Mouse (Mus musculus) lung, postnatal 25 days (tissue): Measurements from ENCODE around the gene Kdm4b.
A peak's percentile ranks its signal among the peaks of the same experiment; 100 is the strongest.

Experiments
- DNase-seq: peaks from one replicate; pipeline ENCODE4 v3.0.0; 2022; ENCODE audit warnings: low spot score

The Kdm4b gene

DNA sequence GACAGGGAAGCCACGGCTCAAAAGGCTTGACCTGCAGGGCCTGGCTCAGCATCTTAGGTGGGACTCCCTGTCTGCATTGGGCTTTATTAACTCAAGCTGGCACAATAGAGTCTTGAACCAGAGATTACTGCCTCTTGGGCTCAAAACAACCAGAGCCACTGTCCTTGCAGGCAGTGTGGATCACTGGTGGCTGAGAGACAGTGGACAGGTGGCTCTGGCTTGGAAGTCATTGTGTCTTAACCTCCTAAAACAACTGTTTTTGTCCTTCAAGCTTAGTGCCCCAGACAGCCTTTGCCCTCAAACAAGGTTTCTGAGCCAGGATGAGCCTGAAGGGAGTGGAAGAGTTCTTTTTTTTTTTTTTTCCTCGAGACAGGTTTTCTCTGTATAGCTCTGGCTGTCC is 19.5 kb downstream of the Kdm4b start:
- no peak for DNase-seq

DNA sequence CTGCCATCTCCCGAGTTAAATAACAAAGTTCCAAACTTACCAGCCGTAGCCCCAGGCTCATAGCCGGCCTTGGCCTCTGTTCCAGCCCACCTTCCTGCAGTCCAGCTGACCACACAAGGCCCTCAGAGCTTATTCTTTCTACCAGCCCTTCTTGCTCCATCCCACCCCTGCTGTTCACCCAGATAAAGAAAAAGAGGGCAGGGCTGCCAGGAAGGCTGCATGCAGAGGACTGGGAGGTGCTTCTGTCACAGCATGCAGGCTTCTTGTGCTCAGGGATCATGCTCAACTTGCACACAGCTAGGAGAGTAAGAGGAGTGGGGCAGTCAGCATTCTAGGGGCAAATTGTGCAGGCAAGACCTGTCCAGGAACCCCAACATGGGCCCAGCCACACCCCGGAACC is 22.3 kb downstream of the Kdm4b start:
- no peak for DNase-seq

- DNase-seq = no peak
Measured at GRCm38 (mm10) chr17:56348586-56348985, 22.7 kb downstream of the Kdm4b start.

DNA sequence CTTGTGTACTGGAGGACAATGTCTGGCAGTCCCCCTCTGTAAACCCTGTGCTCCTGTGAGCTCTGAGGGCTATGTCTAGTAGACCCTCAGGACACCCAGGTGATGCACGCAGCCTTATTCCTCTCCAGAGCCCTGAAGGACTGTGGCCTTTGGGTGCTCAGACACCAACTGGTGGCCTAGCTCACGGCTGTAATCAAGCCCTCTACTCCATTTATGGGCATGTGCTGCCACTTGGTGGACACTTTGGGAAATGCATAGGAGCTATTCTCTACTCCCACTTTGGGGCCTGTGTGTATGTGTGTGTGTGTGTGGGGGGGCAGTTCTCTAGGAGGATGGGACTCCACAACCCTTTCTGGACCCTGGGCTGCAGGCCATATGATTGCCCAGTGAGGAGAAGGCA is 24.8 kb downstream of the Kdm4b start:
- peak; percentile 78 for DNase-seq

GRCm38 (mm10) chr17:56356921-56357885 is 31.3 kb downstream of the Kdm4b start:
- DNase-seq = peak; percentile 70

- DNase-seq = no peak
Measured at GRCm38 (mm10) chr17:56359183-56359725, 33.4 kb downstream of the Kdm4b start.

DNA sequence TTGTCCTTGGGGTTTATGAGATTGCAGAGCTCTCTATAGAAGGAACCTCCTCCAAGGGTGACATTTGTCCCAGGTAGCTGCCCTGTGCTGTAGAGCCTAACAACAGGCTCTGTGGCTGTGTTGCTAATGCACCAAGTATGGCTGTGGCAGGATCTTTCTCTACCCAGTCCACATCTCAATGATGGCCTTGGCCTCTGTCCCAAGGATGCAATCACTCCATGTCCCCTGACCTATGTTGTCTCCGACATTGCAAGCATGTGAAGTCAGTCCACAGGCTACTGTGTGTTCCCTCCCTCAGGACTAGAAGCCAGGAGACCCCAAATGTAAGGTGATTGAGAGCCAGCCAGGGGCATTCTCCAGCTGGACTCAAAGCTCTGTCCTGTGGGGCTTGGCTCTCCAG is 34.0 kb downstream of the Kdm4b start:
- no peak for DNase-seq

DNA sequence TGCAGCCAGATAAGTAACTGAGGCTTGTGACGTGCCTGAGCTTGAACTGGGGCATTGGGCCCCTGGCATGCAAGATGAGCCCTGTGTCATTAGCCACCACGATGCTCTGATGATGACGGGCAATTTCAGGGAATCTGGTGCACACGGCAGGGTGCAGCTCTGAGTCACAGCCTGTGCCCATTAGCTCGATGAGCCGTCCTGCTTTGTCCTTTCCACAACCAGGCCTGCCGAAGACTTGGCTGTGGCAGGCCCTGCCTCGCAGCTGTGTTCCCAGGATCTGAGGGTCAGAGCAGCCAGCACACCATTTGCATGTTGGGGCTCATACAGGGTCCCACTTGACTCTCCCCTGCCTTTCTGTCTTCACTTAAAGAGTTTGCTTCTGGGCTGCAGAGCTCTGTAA is 34.6 kb downstream of the Kdm4b start:
- no peak for DNase-seq

DNA sequence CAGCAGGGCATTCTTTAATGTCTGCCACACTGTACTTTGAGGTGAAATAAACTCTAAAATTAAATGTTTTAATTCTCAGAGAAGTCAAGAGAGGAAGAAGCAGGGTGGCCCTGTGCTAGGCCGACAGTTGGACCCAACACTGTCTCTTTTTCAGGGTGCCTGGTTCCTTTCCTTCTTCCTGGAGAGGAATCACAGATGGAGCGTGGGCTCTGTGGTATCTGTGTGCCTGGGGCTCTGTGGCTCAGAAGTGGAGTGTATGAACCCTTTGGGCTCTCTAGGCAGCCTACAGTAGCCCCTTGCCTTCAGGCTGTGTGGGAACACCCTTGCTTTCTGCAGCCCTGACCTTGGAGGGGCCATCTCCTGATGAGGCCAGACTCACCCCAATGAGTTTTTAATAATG is 35.7 kb downstream of the Kdm4b start:
- no peak for DNase-seq

DNA sequence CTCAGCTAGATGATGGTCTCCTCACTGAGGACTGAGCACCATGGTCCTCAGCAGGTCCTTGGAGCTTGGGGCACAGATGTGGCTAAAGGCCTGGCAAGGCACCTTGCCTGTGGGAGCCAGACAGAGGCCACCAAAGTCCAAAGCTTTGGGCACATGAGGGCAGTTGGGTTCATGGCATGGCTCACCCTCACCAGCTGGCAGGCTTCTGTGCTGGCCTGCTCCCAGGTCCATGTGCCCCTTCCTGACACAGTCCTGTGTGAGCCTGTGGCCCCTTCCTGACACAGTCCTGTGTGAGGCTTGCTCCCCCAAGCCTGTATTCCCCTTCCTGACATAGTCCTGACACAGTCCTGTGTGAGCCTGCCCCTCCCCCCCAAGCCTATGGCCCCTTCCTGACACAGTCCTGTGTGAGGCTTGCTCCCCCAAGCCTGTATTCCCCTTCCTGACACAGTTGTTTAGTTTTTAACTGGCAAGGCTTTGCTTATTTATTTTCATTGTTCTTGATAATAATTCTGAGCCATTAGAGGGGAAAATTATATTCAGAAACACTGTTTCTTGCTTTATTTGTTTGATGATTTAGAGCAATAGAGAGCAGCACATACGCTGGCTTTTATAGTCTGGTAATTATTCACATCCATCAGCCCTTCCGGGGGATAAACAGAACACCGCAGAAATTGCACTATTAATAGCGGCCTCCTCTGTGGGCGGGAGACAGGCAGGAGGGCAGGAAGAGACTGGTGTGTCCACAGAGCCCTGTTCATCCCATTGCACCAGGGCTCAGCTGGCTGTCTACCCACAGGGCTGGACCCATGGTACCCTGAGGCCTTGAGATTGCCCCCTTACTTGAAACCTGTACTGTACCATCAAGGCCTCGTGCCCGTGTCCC is 40.2 kb downstream of the Kdm4b start:
- DNase-seq = no peak

DNA sequence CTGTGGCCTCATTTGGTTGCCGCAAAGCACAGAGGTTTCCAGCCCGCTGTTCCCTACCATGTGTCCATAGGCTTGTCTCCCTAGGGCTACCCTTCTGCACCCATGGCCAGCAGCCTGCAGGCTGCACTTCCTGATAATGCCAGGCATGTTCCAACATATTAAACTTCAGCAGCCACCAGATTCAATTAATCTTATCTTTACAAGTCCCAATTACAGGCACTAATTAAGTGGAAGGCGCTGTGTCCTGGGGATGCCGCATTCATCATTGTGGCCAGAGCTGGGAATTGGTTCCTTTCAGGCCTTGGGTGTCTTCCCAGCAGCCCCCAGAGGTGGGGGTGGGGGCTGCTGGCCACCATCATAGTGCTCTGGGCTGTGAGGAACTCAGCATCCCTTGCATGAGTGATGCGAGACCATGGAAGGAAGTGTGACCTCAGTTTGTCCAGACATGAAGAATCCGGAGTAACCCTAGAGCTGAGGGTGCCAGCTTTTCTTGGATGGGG is 42.5 kb downstream of the Kdm4b start:
- no peak for DNase-seq

GRCm38 (mm10) chr17:56370090-56370489 is 44.2 kb downstream of the Kdm4b start:
- DNase-seq = no peak

DNA sequence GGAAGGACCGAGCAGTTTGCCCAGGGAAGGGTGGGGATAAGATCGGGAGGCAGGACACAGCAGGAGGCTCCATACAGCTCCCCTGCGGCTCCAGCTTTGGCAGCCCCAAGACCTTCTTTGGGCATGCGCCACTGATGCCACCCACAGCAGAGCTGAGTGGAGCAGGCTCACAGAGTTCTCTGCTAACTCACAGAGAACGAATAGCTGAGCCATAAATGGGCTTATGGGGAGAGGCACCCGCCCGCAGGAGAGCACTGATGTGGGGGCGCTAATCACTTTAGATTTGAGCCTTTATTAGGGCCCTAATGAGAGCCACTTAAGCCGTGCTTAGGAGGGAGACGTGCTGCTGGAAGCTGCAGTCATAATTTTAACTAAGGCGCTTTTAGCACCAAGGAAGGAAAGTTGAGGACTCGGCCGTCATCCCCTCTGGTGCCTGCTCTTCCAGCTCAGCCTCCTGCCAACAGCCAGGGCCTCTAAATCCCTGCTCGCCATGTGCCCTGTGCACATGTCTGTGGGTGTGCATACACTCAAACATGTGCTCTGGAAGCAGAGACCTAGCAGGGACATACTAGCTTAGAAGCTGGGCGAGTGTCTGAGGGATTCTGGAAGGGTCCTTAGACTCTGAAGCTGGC is 45.3 kb downstream of the Kdm4b start:
- DNase-seq = no peak

GRCm38 (mm10) chr17:56372109-56372508 is 46.2 kb downstream of the Kdm4b start:
- no peak for DNase-seq

GRCm38 (mm10) chr17:56373136-56374034 is 47.5 kb downstream of the Kdm4b start:
- no peak for DNase-seq

GRCm38 (mm10) chr17:56374851-56375250 is 49.0 kb downstream of the Kdm4b start:
- DNase-seq = peak; percentile 20

- DNase-seq = no peak
Measured at GRCm38 (mm10) chr17:56379281-56379834, 53.5 kb downstream of the Kdm4b start.

- DNase-seq = no peak
Measured at GRCm38 (mm10) chr17:56380286-56380685, 54.4 kb downstream of the Kdm4b start.

GRCm38 (mm10) chr17:56381183-56381582 is 55.3 kb downstream of the Kdm4b start:
- no peak for DNase-seq

DNA sequence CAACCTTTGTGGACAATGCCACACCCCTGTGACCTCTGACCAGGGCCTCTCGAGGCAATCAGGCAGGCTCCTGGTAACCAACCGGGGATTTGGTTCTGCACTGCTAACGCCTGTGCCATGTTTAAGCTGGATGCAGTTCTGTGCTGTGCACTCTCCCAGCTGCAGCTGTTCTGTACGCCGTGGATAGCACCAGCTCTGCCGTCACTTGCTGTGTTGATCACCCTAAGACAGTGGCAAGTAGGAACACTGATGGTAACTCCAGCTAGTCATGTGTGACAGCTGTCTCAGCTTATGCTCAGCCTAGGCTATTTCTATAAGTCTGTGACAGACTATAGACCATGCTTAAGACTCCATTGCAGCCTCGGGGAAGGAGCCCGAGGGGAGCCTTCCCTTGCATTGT is 57.1 kb downstream of the Kdm4b start:
- DNase-seq = no peak

DNA sequence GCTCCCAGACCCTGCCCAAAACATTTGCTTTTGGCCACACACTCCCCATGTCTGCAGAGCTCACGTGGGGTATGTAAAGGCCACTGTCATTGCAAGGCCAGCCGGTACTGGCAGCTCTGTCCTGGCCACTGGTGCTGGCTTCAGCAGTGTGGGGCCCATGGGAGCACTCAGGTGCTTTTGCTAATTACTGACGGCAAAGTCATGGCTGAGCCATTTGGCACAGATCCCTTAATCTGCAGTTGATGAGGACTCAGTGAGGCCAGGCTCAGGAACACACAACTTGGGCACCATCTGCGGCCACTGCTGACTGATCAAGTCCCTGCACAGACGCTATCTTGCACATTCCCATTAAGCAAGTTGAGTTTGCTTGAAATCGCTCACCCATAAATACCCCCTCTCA is 59.0 kb downstream of the Kdm4b start:
- no peak for DNase-seq
